Mouse (Mus musculus) mouse embryonic stem cell (cell line): ENCODE data around the gene 1700069L16Rik.

Experiments used
- in situ Hi-C, 2 experiments: fragments of 300-500 bp; cut with MboI; formaldehyde crosslinking; loops; 1 replicate in 1 of 2; 3 replicates in 1 of 2; pipeline ENCODE4 v1.14.3; 2019 to 2020; ENCODE audit warnings: low sequenced_read_pairs in 2 of 2, low pct_unique_long_range_greater_than_20kb in 1 of 2, mixed read lengths in 1 of 2; ENCODE audit not compliant: unreplicated experiment in 1 of 2

The 1700069L16Rik gene

GRCm38 (mm10) chr5:113703803-113704585 lies 20.6 kb downstream of the 1700069L16Rik start:
- in situ Hi-C loops = no loop called here

DNA sequence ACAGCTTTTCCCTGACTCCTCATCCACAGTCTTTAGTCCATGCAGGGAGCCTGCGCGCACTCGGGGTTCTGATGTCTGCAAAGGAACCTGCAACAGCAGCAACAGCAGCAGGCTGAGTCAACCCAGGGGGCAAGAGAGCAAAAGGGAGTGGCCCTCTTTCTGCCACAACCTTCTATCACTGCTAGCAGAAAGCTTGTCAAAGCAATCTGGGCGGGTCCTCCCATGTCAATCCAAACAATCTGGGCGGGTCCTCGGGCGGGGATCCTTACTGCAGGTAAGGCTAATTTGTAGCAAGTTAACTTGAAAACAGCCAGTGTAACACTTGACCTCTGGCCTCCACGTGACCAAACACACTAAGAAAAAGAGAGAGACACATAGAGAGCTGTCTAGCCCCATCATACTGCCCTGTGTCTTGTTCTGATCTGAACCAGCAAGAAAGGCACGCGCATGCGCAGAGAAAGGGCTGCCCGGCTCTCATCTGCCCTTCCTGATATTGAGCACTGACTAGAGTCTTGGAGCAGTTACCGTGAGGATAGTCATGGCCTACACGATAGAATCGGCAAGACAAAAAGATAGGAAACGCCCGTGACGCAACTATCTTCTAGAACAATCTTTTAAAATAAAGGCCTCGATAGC lies 24.1 kb downstream of the 1700069L16Rik start:
- in situ Hi-C loops = no loop called here

DNA sequence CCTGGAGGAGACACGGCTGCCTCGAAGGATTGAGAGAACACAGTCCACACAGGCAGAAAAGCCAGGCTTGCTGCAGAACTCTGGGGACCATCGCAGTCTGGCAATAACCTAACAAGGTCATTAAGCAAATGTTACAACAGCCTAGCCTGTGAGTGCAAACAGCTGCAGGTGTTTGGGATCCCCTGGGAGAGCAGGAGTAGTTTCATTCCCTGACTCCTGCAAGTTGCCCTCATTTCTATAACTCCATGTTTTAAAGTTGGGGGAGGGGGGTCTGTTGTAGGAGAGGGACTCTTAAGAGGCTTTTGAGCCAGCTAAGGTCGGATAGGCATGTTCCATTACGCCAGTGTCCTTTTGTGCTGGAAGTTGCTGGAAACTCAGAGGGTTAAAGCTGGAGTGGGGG lies 30.2 kb downstream of the 1700069L16Rik start:
- in situ Hi-C loops = no loop called here

DNA sequence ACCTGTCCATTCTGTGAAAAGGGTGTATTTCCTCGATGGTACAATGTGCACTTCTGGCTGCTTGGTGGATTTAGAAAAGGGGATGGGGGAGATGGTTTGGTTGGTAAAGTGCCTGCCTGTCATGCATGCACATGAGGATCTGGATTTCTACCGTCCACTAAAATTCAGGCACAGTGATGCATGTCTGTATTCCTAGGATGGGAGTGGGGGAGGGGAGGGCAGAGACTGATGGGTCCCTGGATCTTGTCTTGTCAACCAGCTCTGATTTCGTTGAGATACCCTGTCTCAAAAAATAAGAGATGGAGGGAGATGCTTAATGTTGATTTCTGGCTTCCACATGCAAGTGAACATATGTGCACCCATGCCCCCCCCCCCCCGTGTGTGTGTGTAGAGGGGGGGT lies 30.6 kb downstream of the 1700069L16Rik start:
- in situ Hi-C loops = no loop called here

- in situ Hi-C loops = no loop called here
Observed at GRCm38 (mm10) chr5:113693196-113693755, 31.3 kb downstream of the 1700069L16Rik start.

- in situ Hi-C loops = no loop called here
Observed at GRCm38 (mm10) chr5:113690866-113691265, 33.7 kb downstream of the 1700069L16Rik start.

- in situ Hi-C loops = no loop called here
Observed at GRCm38 (mm10) chr5:113690069-113690548, 34.5 kb downstream of the 1700069L16Rik start.

GRCm38 (mm10) chr5:113687514-113687913 lies 37.1 kb downstream of the 1700069L16Rik start:
- in situ Hi-C loops = no loop called here

GRCm38 (mm10) chr5:113685471-113685870 lies 39.1 kb downstream of the 1700069L16Rik start:
- in situ Hi-C loops = no loop called here

DNA sequence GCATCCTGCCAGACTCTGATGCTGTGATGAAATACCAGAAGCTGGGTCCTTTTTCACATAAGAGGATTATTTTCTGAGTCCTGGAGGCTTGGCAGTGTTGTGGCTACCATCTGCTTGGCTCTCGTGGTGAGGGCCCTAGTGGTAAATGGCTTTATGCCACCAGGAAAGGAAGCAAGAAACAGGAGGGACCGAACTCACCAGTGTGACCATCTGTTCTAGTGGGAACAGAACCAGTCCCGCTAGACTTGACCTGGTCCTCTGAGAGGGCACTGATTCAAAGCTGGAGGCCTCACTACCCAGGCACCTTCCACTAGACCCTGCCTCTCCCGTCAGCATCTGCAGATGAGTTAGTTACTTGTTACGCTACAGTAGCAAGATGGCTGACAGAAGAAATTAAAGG lies 41.3 kb downstream of the 1700069L16Rik start:
- in situ Hi-C loops = no loop called here

GRCm38 (mm10) chr5:113682472-113682871 lies 42.1 kb downstream of the 1700069L16Rik start:
- in situ Hi-C loops = no loop called here

- in situ Hi-C loops = no loop called here
Observed at GRCm38 (mm10) chr5:113681219-113681618, 43.4 kb downstream of the 1700069L16Rik start.

DNA sequence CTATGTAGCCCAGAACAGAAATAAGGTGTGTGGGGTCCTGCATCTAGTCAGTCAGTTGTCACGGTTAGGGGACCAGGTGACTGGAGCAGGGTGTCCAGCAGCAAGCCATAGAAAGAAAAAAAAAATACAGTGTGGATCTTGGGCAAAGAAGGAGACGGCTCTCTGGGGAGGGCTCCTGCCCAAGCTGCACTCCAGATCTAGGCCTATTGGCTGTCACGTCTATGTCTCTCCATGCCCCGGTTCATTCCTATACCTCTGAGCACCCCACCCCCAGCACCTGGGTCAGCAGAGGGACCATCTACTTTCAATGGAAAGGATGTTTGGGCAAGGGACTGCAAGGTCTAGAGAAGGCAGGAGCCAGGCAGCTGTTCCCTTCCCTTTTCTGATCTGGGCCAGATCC lies 45.1 kb downstream of the 1700069L16Rik start:
- in situ Hi-C loops = no loop called here

DNA sequence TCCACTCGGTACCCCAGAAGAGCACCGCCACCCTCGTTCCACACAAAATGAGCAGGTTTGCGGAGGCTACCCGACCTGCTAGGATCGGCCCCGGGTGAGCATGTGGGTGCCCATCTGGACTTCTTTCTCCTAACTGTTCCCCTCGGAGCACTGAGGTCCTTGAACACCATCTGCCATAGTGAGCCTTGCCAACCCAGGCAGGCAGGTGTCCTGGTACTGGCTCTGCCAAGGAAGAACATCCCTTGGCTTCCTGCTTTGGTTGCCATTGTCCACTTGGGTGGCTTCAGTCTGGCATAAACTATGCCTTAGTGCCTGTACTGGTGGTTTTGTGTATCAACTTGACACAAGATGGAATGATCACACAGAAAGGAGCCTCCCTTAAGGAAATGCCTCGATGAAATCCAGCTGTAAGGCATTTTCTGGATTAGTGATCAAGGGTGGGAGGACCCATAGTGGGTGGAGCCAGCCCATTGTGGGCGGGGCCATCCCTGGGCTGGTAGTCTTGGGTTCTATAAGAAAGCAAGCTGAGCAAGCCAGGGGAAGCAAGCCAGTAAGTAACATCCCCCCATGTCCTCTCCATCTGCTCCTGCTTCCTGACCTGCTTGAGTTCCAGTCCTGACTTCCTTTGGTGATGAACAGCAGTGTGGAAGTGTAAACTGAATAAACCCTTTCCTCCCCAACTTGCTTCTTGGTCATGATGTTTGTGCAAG lies 45.7 kb downstream of the 1700069L16Rik start:
- in situ Hi-C loops = no loop called here

DNA sequence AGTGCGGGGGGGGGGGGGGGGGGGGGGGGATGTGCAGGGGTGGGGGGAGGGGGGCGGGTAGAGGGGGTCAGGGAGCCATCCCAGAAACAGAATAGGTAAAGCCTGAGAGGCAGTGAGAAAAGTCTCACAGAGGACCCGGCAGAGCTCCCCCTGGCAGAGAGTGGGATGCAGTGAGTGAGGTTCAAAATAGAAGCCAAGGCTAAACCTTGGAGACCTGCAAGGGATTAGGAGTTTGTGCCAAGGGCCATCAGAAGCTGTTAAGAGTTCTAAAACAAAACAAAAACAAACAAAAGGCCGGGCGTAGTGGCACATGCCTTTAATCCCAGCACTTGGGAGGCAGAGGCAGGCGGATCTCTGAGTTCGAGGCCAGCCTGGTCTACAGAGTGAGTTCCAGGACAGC lies 47.0 kb downstream of the 1700069L16Rik start:
- in situ Hi-C loops = no loop called here

GRCm38 (mm10) chr5:113674851-113675250 lies 49.7 kb downstream of the 1700069L16Rik start:
- in situ Hi-C loops = no loop called here

DNA sequence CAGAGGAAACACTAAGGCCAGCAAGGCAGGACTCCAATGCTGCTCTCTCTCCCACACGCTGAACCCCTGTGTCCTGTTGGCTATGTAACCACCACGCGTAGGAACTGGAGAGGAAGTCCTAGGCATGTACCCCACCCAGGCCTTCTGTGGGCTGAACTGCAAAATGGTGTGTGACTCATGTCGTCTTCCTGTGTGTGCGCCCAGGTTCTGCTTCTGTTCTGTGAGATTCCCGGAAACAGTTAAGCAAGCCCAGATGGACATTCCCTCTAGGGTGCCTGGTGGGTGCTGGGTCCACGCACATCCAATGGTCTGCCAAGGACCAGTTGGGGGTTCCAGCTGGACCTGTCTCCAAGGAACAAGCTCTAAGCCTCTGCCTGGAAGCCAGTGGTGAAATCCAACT lies 52.1 kb downstream of the 1700069L16Rik start:
- in situ Hi-C loops = no loop called here

DNA sequence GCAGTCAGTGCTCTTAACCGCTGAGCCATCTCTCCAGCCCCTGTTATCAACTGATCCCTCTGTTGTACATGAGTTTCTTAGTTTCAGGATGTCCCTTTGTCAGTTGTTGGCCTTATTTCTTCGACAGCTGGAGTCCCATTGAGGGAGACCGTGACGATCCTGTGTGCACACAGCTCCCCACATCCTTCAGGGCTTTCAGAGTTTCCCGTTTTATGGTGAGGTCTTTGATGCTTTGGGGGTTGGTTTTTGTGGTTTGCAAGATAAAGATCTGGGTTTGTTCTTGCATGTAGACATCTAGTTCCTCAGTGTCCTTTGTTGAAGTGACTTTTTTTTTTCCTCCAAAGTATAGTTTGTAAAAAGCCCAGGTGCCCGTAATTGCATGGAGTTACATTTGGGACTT lies 54.0 kb downstream of the 1700069L16Rik start:
- in situ Hi-C loops = no loop called here

DNA sequence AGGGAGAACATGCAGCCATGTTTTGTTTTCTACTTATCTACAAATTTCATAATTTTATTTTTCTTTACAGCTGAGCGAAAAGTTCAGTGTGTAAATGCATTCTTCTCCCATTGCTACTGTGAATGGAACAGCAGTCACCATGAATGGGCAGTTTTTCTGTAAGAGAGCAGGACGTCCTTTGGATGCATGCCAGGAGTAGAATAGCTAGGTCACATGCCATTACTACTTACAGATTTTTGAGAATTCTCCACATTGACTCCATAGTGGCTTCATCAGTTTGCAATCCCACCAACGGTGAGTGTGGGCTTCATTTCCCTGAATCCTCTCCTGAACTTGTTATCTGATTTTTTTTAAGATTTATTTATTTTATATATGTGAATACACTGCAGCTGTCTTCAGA lies 54.5 kb downstream of the 1700069L16Rik start:
- in situ Hi-C loops = no loop called here
